Mouse (Mus musculus) C2C12 (cell line): ENCODE measurements around the gene Plcb4. TPM values are rescaled to one million over a fixed set of nuclear protein-coding genes. Genes with fewer than 3 reads are reported as not detected.

Experiments
- H3K27me3 ChIP-seq: one replicate; pipeline ENCODE4 v1.6.1; 2011; ENCODE audit not compliant: control insufficient read depth, insufficient read depth, insufficient read length
- H3K36me3 ChIP-seq: one replicate; pipeline ENCODE4 v1.6.1; 2011; ENCODE audit not compliant: control insufficient read depth, insufficient read depth
- H3K4me3 ChIP-seq: one replicate; pipeline ENCODE4 v1.5.1; 2011; ENCODE audit warnings: mild to moderate bottlenecking, control low read depth; ENCODE audit not compliant: poor library complexity, insufficient read depth, severe bottlenecking
- H3K79me2 ChIP-seq: one replicate; pipeline ENCODE4 v1.6.1; 2011; ENCODE audit not compliant: control insufficient read depth, insufficient read depth
- H3K79me3 ChIP-seq: one replicate; pipeline ENCODE4 v1.6.1; 2011; ENCODE audit warnings: low read depth, control low read depth
- H3ac ChIP-seq: one replicate; pipeline ENCODE3; 2011; ENCODE audit warnings: low read depth; ENCODE audit not compliant: control insufficient read depth, insufficient read length
- CEBPB ChIP-seq: IDR thresholded peaks from one replicate; pipeline ENCODE4 v1.6.1; 2011; ENCODE audit warnings: low read depth, mild to moderate bottlenecking, control low read depth, moderate library complexity
- CTCF ChIP-seq: IDR thresholded peaks from one replicate; pipeline ENCODE4 v1.5.1; 2011; ENCODE audit not compliant: control insufficient read depth, insufficient read depth, insufficient read length
- FOSL1 ChIP-seq: IDR thresholded peaks from one replicate; pipeline ENCODE4 v1.8.0; 2011; ENCODE audit warnings: mild to moderate bottlenecking, low read length; ENCODE audit not compliant: poor library complexity, insufficient read depth, severe bottlenecking
- MAX ChIP-seq: IDR thresholded peaks from one replicate; pipeline ENCODE4 v1.6.1; 2011; ENCODE audit warnings: mild to moderate bottlenecking, control low read depth
- MYOD1 ChIP-seq: IDR thresholded peaks from one replicate; pipeline ENCODE4 v1.6.1; 2011; ENCODE audit warnings: low read depth; ENCODE audit not compliant: control insufficient read depth, insufficient read length
- MYOG ChIP-seq: IDR thresholded peaks from one replicate; pipeline ENCODE4 v1.6.1; 2011; ENCODE audit not compliant: control insufficient read depth, insufficient read length; ENCODE audit errors: extremely low read depth
- USF1 ChIP-seq: IDR thresholded peaks from one replicate; pipeline ENCODE4 v1.6.1; 2011; ENCODE audit warnings: low read depth, mild to moderate bottlenecking, control low read depth, moderate library complexity
- polyA plus RNA-seq: library from polyadenylated mRNA; unstranded; fragments of >200 nt; fragmentation: generic; extraction: Trizol; gene quantifications from one replicate; pipeline ENCODE4 v1.2.1, GENCODE M21; 2012; ENCODE audit warnings: missing spikeins

The Plcb4 gene
- polyA plus RNA-seq, 1 experiment, result 3.0 TPM

- TF ChIP-seq USF1 (no peak), FOSL1 (no peak), MYOD1 (no peak), CEBPB (no peak), CTCF (no peak), MYOG (no peak), MAX (no peak)
- Histone ChIP-seq H3K27me3 (no peaks in the 10 kb centered on the region), H3ac (no peak overlapping the region)
Observed at GRCm38 (mm10) chr2:135823690-135824089, 164.9 kb downstream of the Plcb4 start.

GRCm38 (mm10) chr2:135824757-135825156, 165.9 kb downstream of the Plcb4 start:
- H3K79me3 ChIP-seq, result no peaks in the 10 kb centered on the region
- no peaks in the 10 kb centered on the region for H3K27me3 ChIP-seq

More at GRCm38 (mm10) chr2:135823690-135824089, 164.9 kb downstream of the Plcb4 start:
- Histone ChIP-seq H3K36me3 (no peaks in the 10 kb centered on the region), H3K79me3 (no peaks in the 10 kb centered on the region), H3K4me3 (no peak overlapping the region), H3K79me2 (no peaks in the 10 kb centered on the region)

DNA sequence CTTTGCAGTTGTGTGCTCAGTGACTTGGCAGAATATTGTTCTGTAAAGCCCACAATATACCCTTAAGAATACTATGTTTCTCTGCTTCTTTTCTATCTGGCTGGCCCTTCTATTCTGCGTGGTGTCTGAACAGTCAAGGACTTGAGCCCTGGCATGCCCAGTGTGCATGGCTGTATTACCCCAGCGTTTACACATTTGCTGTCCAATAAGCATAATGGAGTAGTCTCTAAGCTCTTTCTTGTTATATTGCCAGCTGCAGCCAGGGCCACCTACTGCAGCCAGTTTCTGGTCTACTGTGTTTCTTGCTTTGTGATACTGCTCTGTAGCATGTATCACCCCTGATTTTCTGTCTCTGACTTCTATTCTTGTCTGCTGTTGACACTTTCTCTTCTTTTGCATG, 166.8 kb downstream of the Plcb4 start:
- Histone ChIP-seq H3K36me3 (no peaks in the 10 kb centered on the region), H3K27me3 (no peaks in the 10 kb centered on the region)
- TF ChIP-seq USF1 (no peak), CEBPB (no peak), FOSL1 (no peak), MYOG (no peak), MYOD1 (no peak), CTCF (no peak), MAX (no peak)

More at GRCm38 (mm10) chr2:135824757-135825156, 165.9 kb downstream of the Plcb4 start:
- Histone ChIP-seq H3K79me2 (no peaks in the 10 kb centered on the region), H3ac (no peak overlapping the region), H3K36me3 (no peaks in the 10 kb centered on the region), H3K4me3 (no peak overlapping the region)
- no peak for TF ChIP-seq CEBPB
- TF ChIP-seq MYOD1, result no peak
- no peak for TF ChIP-seq USF1
- no peak for TF ChIP-seq CTCF
- no peak for TF ChIP-seq MAX
- no peak for TF ChIP-seq MYOG
- TF ChIP-seq FOSL1, result no peak

GRCm38 (mm10) chr2:135826616-135827360, 168.0 kb downstream of the Plcb4 start:
- no peak for TF ChIP-seq USF1
- TF ChIP-seq CTCF, result no peak
- Histone ChIP-seq H3K4me3 (no peak overlapping the region), H3K79me2 (no peaks in the 10 kb centered on the region), H3K27me3 (no peaks in the 10 kb centered on the region), H3K36me3 (no peaks in the 10 kb centered on the region), H3K79me3 (no peaks in the 10 kb centered on the region), H3ac (no peak overlapping the region)

More for the DNA sequence above, 166.8 kb downstream of the Plcb4 start:
- Histone ChIP-seq H3K79me2 (no peaks in the 10 kb centered on the region), H3K79me3 (no peaks in the 10 kb centered on the region), H3ac (no peak overlapping the region), H3K4me3 (no peak overlapping the region)

- Histone ChIP-seq H3K79me2 (no peaks in the 10 kb centered on the region), H3K79me3 (no peaks in the 10 kb centered on the region), H3K4me3 (no peak overlapping the region), H3ac (no peak overlapping the region), H3K27me3 (no peaks in the 10 kb centered on the region), H3K36me3 (no peaks in the 10 kb centered on the region)
- TF ChIP-seq CTCF (no peak), MAX (no peak), CEBPB (no peak), MYOD1 (no peak), USF1 (no peak), MYOG (no peak), FOSL1 (no peak)
Observed at GRCm38 (mm10) chr2:135828446-135828845, 169.6 kb downstream of the Plcb4 start.

DNA sequence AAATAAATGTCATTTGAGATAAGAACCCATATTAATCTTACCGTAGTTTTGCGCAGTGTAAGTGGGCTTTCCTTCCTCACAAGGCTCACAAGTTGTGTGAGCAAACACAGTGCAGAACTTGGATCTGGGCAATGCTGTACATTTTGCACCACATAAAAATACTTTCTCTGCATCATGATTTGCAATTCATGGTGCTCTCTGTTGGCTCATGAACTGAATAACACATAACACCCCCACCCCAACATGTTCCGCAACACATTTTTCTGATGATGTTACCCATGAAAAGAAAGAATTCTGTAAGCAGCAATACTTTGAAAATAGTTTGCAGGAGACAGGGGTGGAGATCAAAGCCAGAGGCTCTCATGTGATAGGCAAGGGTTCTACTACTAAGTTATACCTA, 174.9 kb downstream of the Plcb4 start:
- Histone ChIP-seq H3K36me3 (no peaks in the 10 kb centered on the region), H3K79me2 (no peaks in the 10 kb centered on the region), H3K27me3 (no peaks in the 10 kb centered on the region), H3ac (no peak overlapping the region), H3K79me3 (no peaks in the 10 kb centered on the region), H3K4me3 (no peak overlapping the region)
- no peak for TF ChIP-seq FOSL1
- TF ChIP-seq CEBPB, result no peak
- no peak for TF ChIP-seq MYOD1
- TF ChIP-seq MAX, result no peak
- TF ChIP-seq MYOG, result no peak
- no peak for TF ChIP-seq CTCF
- TF ChIP-seq USF1, result no peak
